Mouse (Mus musculus): ENCODE measurements at regions not wholly inside any gene's neighbourhood (a gene's known extent, or its start where the extent isn't known, plus 50 kb on each side); places are given as distances from the start of the nearest gene placed in this dataset.

- Histone ChIP-seq H3K9me3 (ENCODE audit: low read length) (no peaks in the 10 kb centered on the region), H3K27me3 (ENCODE audit: insufficient read depth, low read length) (no peaks in the 10 kb centered on the region), H3K4me3 (ENCODE audit: low read length) (no peak overlapping the region), H3K27ac (no peak overlapping the region), H3K9ac (replicated peaks; ENCODE audit: low read length) (no peak overlapping the region), H3K4me1 (ENCODE audit: insufficient read depth, low read length) (peaks cover 14% of the 10 kb centered on the region; the same call in 1 of the 2 replicates), H3K4me2 (ENCODE audit: low read depth, low read length) (no peak overlapping the region), H3K36me3 (ENCODE audit: insufficient read depth, low read length) (no peaks in the 10 kb centered on the region)
- whole genome bisulfite sequencing = 93% methylated on average over 2 of the region's 2 CpGs
- TF ChIP-seq CTCF (IDR thresholded peaks at IDR 0.05; ENCODE audit: low read depth) = no peak
- DNase-seq (ENCODE audit: low spot score) = no peak
- no peak for ATAC-seq
Measured at GRCm38 (mm10) chr5:43146928-43147327, 86.0 kb upstream of the Cpeb2 start.

GRCm38 (mm10) chr5:43148486-43148885, 84.5 kb upstream of the Cpeb2 start:
- TF ChIP-seq CTCF (IDR thresholded peaks at IDR 0.05; ENCODE audit: low read depth) = no peak
- no peak overlapping the region for H3K4me3 ChIP-seq (ENCODE audit: low read length)

GRCm38 (mm10) chr5:43149559-43149958, 83.4 kb upstream of the Cpeb2 start:
- 45% methylated on average over 4 of the region's 4 CpGs for WGBS
- peaks cover 17% of the 10 kb centered on the region; the same call in 1 of the 2 replicates for H3K4me1 ChIP-seq (ENCODE audit: insufficient read depth, low read length)
- H3K27ac ChIP-seq = no peak overlapping the region
- no peaks in the 10 kb centered on the region for H3K27me3 ChIP-seq (ENCODE audit: insufficient read depth, low read length)
- no peak overlapping the region for H3K4me3 ChIP-seq (ENCODE audit: low read length)
- H3K4me2 ChIP-seq (ENCODE audit: low read depth, low read length) = no peak overlapping the region
- H3K9me3 ChIP-seq (ENCODE audit: low read length) = no peaks in the 10 kb centered on the region
- DNase-seq (ENCODE audit: low spot score) = no peak
- no peaks in the 10 kb centered on the region for H3K36me3 ChIP-seq (ENCODE audit: insufficient read depth, low read length)
- no peak overlapping the region for H3K9ac ChIP-seq (replicated peaks; ENCODE audit: low read length)
- no peak for TF ChIP-seq CTCF (IDR thresholded peaks at IDR 0.05; ENCODE audit: low read depth)
- ATAC-seq = no peak

More at GRCm38 (mm10) chr5:43148486-43148885, 84.5 kb upstream of the Cpeb2 start:
- Histone ChIP-seq H3K4me2 (ENCODE audit: low read depth, low read length) (no peak overlapping the region), H3K27ac (no peak overlapping the region), H3K27me3 (ENCODE audit: insufficient read depth, low read length) (no peaks in the 10 kb centered on the region), H3K36me3 (ENCODE audit: insufficient read depth, low read length) (no peaks in the 10 kb centered on the region), H3K4me1 (ENCODE audit: insufficient read depth, low read length) (peaks cover 17% of the 10 kb centered on the region; the same call in 1 of the 2 replicates), H3K9ac (replicated peaks; ENCODE audit: low read length) (no peak overlapping the region), H3K9me3 (ENCODE audit: low read length) (no peaks in the 10 kb centered on the region)
- DNase-seq (ENCODE audit: low spot score) = peak; percentile 42
- peak; percentile 68 for ATAC-seq
- WGBS = 39% methylated on average over 9 of the region's 9 CpGs

GRCm38 (mm10) chr5:43151099-43151774, 81.7 kb upstream of the Cpeb2 start:
- H3K27me3 ChIP-seq (ENCODE audit: insufficient read depth, low read length) = no peaks in the 10 kb centered on the region
- TF ChIP-seq CTCF (IDR thresholded peaks at IDR 0.05; ENCODE audit: low read depth) = no peak
- H3K4me1 ChIP-seq (ENCODE audit: insufficient read depth, low read length) = peaks cover 17% of the 10 kb centered on the region; the same call in 1 of the 2 replicates
- no peaks in the 10 kb centered on the region for H3K9me3 ChIP-seq (ENCODE audit: low read length)
- DNase-seq (ENCODE audit: low spot score) = no peak
- H3K9ac ChIP-seq (replicated peaks; ENCODE audit: low read length) = no peak overlapping the region
- H3K36me3 ChIP-seq (ENCODE audit: insufficient read depth, low read length) = no peaks in the 10 kb centered on the region
- peak overlapping the region; percentile 33; the same call in 1 of the 2 replicates for H3K4me2 ChIP-seq (ENCODE audit: low read depth, low read length)
- no peak overlapping the region for H3K4me3 ChIP-seq (ENCODE audit: low read length)
- H3K27ac ChIP-seq = peak overlapping the region; percentile 58
- no peak for ATAC-seq
- WGBS = 69% methylated on average over 3 of the region's 3 CpGs

GRCm38 (mm10) chr5:43152119-43152611, 80.8 kb upstream of the Cpeb2 start:
- Histone ChIP-seq H3K4me2 (ENCODE audit: low read depth, low read length) (peak overlapping the region; percentile 33), H3K27ac (peak overlapping the region; percentile 58; the same call in 1 of the 2 replicates), H3K4me1 (ENCODE audit: insufficient read depth, low read length) (peaks cover 17% of the 10 kb centered on the region; the same call in 1 of the 2 replicates), H3K9ac (replicated peaks; ENCODE audit: low read length) (no peak overlapping the region), H3K27me3 (ENCODE audit: insufficient read depth, low read length) (no peaks in the 10 kb centered on the region), H3K9me3 (ENCODE audit: low read length) (no peaks in the 10 kb centered on the region), H3K36me3 (ENCODE audit: insufficient read depth, low read length) (no peaks in the 10 kb centered on the region), H3K4me3 (ENCODE audit: low read length) (no peak overlapping the region)
- 22% methylated on average over 8 of the region's 8 CpGs for WGBS
- peak; percentile 70; the same call in 1 of the 2 replicates for ATAC-seq
- peak; percentile 77 for DNase-seq (ENCODE audit: low spot score)
- TF ChIP-seq CTCF (IDR thresholded peaks at IDR 0.05; ENCODE audit: low read depth) = no peak

- H3K4me1 ChIP-seq (ENCODE audit: insufficient read depth, low read length) = peaks cover 17% of the 10 kb centered on the region; the same call in 1 of the 2 replicates
- no peaks in the 10 kb centered on the region for H3K27me3 ChIP-seq (ENCODE audit: insufficient read depth, low read length)
- no peak overlapping the region for H3K9ac ChIP-seq (replicated peaks; ENCODE audit: low read length)
- 50% methylated on average over 1 of the region's 1 CpGs for WGBS
- no peak for TF ChIP-seq CTCF (IDR thresholded peaks at IDR 0.05; ENCODE audit: low read depth)
- DNase-seq (ENCODE audit: low spot score) = no peak
- H3K4me2 ChIP-seq (ENCODE audit: low read depth, low read length) = no peak overlapping the region
- no peaks in the 10 kb centered on the region for H3K9me3 ChIP-seq (ENCODE audit: low read length)
- H3K4me3 ChIP-seq (ENCODE audit: low read length) = no peak overlapping the region
- H3K27ac ChIP-seq = peak overlapping the region; percentile 3; the same call in 1 of the 2 replicates
- no peak for ATAC-seq
- H3K36me3 ChIP-seq (ENCODE audit: insufficient read depth, low read length) = no peaks in the 10 kb centered on the region
Measured at GRCm38 (mm10) chr5:43152881-43153280, 80.1 kb upstream of the Cpeb2 start.

- Histone ChIP-seq H3K9me3 (ENCODE audit: low read length) (no peaks in the 10 kb centered on the region), H3K4me1 (ENCODE audit: insufficient read depth, low read length) (0 out of 2 replicates have a peak, but pooled peaks cover 5% of the 10 kb centered on the region), H3K9ac (replicated peaks; ENCODE audit: low read length) (no peak overlapping the region), H3K27me3 (ENCODE audit: insufficient read depth, low read length) (no peaks in the 10 kb centered on the region), H3K4me2 (ENCODE audit: low read depth, low read length) (no peak overlapping the region), H3K27ac (no peak overlapping the region), H3K4me3 (ENCODE audit: low read length) (no peak overlapping the region), H3K36me3 (ENCODE audit: insufficient read depth, low read length) (no peaks in the 10 kb centered on the region)
- 77% methylated on average over 3 of the region's 3 CpGs for WGBS
- ATAC-seq = no peak
- no peak for TF ChIP-seq CTCF (IDR thresholded peaks at IDR 0.05; ENCODE audit: low read depth)
- no peak for DNase-seq (ENCODE audit: low spot score)
Measured at GRCm38 (mm10) chr5:43156771-43157170, 76.2 kb upstream of the Cpeb2 start.
